Mouse (Mus musculus): ENCODE data around the gene Zfp239. TPM values are rescaled to one million over a fixed set of nuclear protein-coding genes. Genes with fewer than 3 reads are reported as not detected.

Zfp239 gene
- polyA plus RNA-seq (2015; fragmentation: Nextera tagmentation; extraction: Ambion mirVana), result 4.3 and 4.7 TPM in 2 replicates

GRCm38 (mm10) chr6:117861848-117862247, at the start of gene Zfp239:
TSS of gene Zfp239 (plus strand) at chr6:117862100.

GRCm38 (mm10) chr6:117840686-117841510, 21.0 kb upstream of the Zfp239 start, which contains the start of gene Zfp637:
TSS of gene Zfp637 (plus strand) at chr6:117841180.

GRCm38 (mm10) chr6:117900126-117901080, 38.5 kb downstream of the Zfp239 start, which contains the start of gene Hnrnpf:
TSS of gene Hnrnpf (plus strand) at chr6:117900324.

Other genes starting within 250 kb of the Zfp239 start
- gene Zfp637, start 20.9 kb upstream of the Zfp239 start, polyA plus RNA-seq (2015; fragmentation: Nextera tagmentation; extraction: Ambion mirVana), result 41.2 and 42.9 TPM in 2 replicates
- 451 and 455 TPM in 2 replicates for gene Hnrnpf, start 38.2 kb downstream of the Zfp239 start, polyA plus RNA-seq (2015; fragmentation: Nextera tagmentation; extraction: Ambion mirVana)
- gene Fxyd4, start 75.6 kb downstream of the Zfp239 start, polyA plus RNA-seq (2015; fragmentation: Nextera tagmentation; extraction: Ambion mirVana), result 1.3 and 1.4 TPM in 2 replicates
- 0.83 and 1.8 TPM in 2 replicates for gene Rasgef1a, start 149.3 kb downstream of the Zfp239 start, polyA plus RNA-seq (2015; fragmentation: Nextera tagmentation; extraction: Ambion mirVana)